Mouse (Mus musculus) kidney, adult 8-10 months (tissue): Measurements from ENCODE around the gene Hoxc10.

ENCODE experiments used
- DNase-seq, 2 experiments: peaks; one replicate each; pipeline ENCODE4 v3.0.0; 2022

Gene Hoxc10

DNA sequence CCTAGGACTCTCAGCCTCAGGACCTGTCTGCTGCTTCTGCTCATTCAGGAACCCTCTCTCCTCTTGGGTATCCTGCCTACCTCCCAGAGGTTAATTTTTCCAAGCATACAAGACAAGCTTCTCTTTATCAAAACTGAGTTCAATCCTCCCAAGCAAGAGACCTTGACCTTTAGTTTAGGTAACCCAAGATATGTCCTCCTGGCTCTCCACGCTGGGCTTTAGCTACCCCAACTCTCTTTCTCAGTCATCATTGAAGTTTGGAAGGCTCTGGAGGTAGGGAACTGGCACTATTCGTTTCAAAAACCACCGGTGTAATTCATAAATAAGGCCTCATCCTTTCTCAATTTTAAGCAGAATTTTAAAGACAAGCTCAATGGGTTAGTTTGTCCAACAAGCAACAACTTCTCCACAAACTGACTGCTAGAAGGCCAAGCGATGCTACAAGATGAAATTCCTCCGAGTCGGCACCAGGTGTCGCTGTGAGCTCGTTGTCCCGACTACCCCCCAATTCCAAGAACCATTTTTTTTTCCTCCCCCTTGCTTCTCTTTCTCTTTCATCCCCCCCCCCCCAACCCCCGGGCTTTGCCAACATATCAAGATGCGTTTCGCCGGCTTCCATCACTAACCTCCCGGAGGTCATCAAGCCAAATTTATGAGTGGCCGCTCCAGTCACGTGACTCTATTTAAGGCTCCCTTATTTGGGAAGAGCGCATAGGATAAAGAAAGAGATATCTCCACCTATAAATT, 46.8 kb downstream of the Hoxc10 start:
- DNase-seq, result no peak

DNA sequence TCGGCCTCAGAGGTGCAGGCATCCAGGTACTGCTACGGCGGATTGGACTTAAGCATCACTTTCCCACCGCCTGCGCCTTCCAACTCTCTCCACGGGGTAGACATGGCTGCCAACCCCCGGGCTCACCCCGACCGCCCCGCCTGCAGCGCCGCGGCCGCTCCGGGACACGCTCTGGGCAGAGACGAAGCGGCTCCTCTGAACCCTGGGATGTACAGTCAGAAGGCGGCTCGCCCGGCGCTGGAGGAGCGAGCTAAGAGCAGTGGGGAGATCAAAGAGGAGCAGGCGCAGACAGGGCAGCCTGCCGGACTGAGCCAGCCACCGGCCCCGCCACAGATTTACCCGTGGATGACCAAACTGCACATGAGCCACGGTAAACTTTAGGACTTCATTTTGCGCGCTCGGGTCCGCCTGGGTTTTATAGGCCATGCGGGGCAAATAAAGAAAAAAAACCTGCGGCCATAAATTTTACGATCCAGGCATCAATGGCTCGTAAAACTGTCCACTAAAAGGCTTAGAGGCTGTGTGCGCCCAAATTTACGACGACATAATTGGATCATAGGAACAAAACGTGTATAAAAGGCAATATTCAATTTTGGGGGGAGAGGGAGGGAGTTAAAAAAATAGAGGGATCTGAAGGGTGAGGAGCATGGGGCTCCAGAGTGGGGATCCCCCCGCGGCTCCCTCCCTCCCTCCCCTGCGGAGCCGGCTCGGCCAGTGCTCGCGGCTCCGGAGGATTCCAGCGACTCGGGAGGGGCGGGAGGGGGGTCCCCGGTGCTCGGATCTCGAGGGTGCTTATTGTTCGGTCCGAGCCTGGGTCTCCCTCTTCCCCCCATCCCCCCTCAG, 47.8 kb downstream of the Hoxc10 start:
- DNase-seq, result peak in 1 of 2 experiments; percentile 44

DNA sequence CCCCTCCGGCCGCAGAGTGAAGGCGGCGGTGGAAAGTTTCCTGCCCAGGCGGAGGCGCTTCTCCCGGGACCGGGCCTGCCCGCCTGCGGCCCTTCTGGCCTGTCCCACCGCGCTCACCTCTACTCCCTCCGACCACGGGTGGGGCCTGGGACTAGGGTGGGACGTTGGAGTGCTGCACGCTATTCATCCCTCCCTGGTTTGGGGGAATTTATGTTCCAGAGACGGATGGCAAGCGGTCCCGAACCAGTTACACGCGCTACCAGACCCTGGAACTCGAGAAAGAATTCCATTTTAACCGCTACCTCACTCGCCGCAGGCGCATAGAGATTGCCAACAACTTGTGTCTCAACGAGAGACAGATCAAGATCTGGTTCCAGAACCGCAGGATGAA, 48.4 kb downstream of the Hoxc10 start:
- no peak for DNase-seq

DNA sequence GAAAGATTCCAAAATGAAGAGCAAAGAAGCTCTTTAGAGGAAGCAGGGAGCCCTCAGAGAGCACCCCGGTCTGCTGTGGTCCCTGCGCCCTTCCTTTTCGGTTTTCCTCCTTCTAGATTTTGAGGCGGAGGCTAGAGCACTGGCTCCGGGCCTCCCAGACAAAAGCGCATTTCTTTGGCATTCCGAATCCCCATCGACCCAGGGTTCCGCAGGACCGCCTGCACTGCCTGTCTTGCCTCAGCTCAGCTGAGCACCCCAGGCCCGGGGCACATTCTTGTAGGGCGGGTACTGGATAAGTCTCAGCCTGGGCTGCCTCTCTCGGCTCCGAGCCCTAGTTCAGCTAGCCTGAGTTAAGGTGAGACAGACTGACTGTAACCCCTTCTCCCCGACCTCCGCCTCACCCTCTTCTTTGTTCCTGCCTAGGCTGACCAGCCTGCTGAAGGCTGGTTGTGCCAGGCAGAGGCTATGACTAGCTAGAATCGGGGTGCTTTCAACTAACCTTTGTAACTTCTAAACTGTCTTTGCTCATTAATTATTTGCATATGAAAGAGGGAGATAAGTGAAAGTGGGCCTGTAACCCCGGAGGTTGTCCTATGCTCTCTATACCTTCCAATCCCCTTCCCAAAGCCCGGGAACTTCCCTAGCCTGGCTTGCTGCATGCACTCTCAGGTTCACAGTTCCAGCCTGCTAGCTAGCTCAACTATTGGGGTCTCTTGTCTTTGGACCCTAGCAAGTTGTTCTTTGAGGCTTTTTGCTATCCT, 49.0 kb downstream of the Hoxc10 start:
- no peak for DNase-seq

DNA sequence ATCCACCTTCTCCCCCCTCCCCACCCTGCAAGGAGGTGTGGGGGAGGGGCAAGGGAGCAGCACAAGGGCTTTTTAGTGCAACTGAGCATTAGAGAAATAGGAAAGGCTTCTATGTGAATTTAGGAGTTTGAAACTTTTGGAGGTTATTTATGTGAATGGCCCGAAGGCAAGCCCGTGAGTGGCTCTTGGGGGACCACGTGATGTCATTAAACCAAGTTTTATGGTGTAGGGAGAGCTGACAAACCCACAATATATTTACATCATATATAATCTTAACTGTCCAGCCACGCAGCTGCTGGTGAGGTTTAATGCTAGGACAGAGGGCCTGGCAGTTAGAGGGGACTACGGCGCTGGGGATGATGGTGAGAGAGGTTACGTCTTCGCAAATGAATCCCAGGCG, 52.0 kb downstream of the Hoxc10 start, which contains the start of gene Hoxc4:
Gene Hoxc4, plus strand, starts transcription at position 299 of the 400 bp plus-strand sequence.
- no peak for DNase-seq

DNA sequence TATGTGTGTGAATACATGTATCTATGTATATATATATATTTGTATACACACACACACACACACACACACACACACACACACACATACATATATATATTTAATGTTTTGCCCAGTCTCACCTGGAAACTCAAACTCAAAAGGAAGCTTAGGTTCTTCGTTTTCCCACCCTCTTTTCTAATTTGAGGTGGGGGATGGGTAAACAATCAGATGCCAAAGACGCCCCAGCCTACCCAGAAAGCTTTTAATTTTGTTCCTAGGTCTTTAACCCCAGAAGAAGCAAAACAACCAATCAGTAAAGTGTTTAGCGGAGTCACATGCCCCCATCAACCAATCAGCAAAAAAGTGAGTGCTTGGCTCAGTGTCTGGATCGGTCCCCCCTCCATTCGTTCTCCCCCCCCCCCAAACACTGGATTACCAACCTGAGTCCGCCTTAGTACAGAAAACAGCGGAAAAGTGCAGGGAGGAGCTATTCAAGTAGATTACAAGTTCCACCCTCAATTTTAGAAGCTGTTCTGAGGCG, 54.4 kb downstream of the Hoxc10 start:
- no peak for DNase-seq
